ENCODE assay signal across 11 mouse cellular contexts in the genomic region with DNA sequence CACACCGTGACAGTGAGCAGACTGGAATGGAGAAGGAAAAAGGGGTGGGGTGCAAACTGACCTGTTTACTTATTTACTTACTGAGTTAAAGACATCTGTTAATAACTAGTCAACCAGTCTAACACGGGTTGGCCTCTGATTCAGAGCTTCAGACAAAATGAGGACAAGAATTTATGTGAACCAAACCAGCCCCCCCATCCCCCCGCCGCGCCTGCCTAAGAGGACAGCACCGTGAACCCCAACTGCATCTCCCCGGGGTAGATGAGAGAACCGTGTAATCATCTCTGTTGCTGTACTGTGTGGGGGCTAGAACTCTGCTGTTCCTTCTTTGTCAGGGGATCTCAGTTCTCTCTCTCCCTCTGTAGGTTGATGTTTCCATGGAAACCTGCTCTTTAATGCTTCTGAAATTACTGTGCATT.
DNase-seq lines count a peak whose midpoint lies in the region; ATAC-seq lines count a peak whose summit lies in the region.
"Had no signal": no experiment of that assay in that cellular context is flagged by ENCODE, and none has a peak within 500 bp of the region (broad histone marks: within the 10 kb centered on the region; RNA-seq: fewer than 3 reads in every experiment).

No protein-coding gene starts in this region.

- H3K9me3 ChIP-seq in intestine, embryonic 15.5 days: no peaks in the 10 kb centered on the region
- H3K9me3 ChIP-seq: stomach, embryonic 15.5 days had no signal

- ATAC-seq in megakaryocyte progenitor cell, adult 5-6 weeks (replicated peaks; ENCODE audit: poor library complexity): no peak
- ATAC-seq in intestine, embryonic 15.5 days: no peak

- 62% methylated on average over 8 of the region's 8 CpGs for WGBS in intestine, embryonic 15.5 days

- H3K9ac ChIP-seq in intestine, embryonic 15.5 days: no peak overlapping the region
- H3K9ac ChIP-seq: stomach, embryonic 15.5 days had no signal

- no peaks in the 10 kb centered on the region for H3K4me1 ChIP-seq in intestine, embryonic 15.5 days (replicated peaks)
- H3K4me1 ChIP-seq: stomach, embryonic 15.5 days had no signal

- H3K4me2 ChIP-seq in intestine, embryonic 15.5 days (replicated peaks): no peak overlapping the region
- H3K4me2 ChIP-seq: stomach, embryonic 15.5 days had no signal

- no peak overlapping the region for H3K4me3 ChIP-seq in intestine, embryonic 15.5 days (replicated peaks)
- H3K4me3 ChIP-seq: heart, adult 2 months; stomach, embryonic 15.5 days had no signal

- H3K27me3 ChIP-seq in intestine, embryonic 15.5 days (replicated peaks): no peaks in the 10 kb centered on the region
- H3K27me3 ChIP-seq: stomach, embryonic 15.5 days had no signal

- DNase-seq in embryo, embryonic 11 days: peak; percentile 20
- DNase-seq in embryo, embryonic 9.5 days (ENCODE audit: extremely low spot score): no peak
- DNase-seq in right cerebral cortex, adult 18-20 months: peak; percentile 60
- DNase-seq in right cerebral cortex, postnatal 36 days (ENCODE audit: low spot score in 2 of 2): no peak
- DNase-seq in kidney, postnatal 10 days: peak; percentile 57
- no peak for DNase-seq in adrenal gland, adult (ENCODE audit: inconsistent age in 2 of 2, low spot score in 1 of 2)
- DNase-seq: heart, adult 2 months; right cerebral cortex, postnatal 4 days had no signal

- H3K36me3 ChIP-seq in intestine, embryonic 15.5 days: no peaks in the 10 kb centered on the region
- H3K36me3 ChIP-seq: stomach, embryonic 15.5 days had no signal

- H3K27ac ChIP-seq in intestine, embryonic 15.5 days: no peak overlapping the region
- H3K27ac ChIP-seq: heart, adult 2 months; stomach, embryonic 15.5 days had no signal

Comparison
In these comparisons a context has a peak if more than half of its experiments do, and no peak if none do; other contexts are left out.
1. DNase-seq: peak in embryo, embryonic 11 days (single experiment), right cerebral cortex, adult 18-20 months (single experiment) and kidney, postnatal 10 days (single experiment); none in embryo, embryonic 9.5 days (single experiment), right cerebral cortex, postnatal 36 days (0 of 2) and adrenal gland, adult (0 of 2).